Mouse (Mus musculus): ENCODE results near the gene Ndufa4. TPM values are rescaled to one million over a fixed set of nuclear protein-coding genes. Genes with fewer than 3 reads are reported as not detected.

Ndufa4 gene
- polyA plus RNA-seq, 1 experiment = 728 TPM

DNA sequence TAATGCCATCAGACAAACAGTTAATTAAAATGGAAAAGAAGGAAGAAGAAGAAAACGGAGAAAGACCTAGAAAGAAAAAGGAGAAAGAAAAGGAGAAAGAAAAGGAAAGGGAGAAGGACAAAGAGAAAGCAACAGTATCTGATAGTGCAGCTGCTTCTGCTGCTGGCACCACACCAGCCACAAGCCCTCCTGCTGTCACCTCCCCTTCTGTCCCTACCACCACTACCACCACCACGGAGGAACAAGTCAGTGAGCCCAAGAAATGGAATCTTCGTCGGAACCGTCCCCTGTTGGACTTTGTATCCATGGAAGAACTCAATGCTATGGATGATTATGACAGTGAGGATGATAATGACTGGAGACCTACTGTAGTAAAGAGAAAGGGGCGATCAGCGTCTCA lies 26.1 kb upstream of the Ndufa4 start:
- Histone ChIP-seq H3K4me3 (no peak overlapping the region), H3ac (ENCODE audit: control insufficient read depth, insufficient read length) (no peak overlapping the region), H3K27me3 (ENCODE audit: control insufficient read depth, insufficient read depth, insufficient read length) (no peaks in the 10 kb centered on the region), H3K36me3 (ENCODE audit: control insufficient read depth, insufficient read depth) (peaks cover 7% of the 10 kb centered on the region), H3K4me2 (ENCODE audit: low read depth) (no peak overlapping the region), H3K79me2 (ENCODE audit: control insufficient read depth, insufficient read depth) (peaks cover 47% of the 10 kb centered on the region)
- TF ChIP-seq REST (IDR thresholded peaks at IDR 0.05; ENCODE audit: insufficient read depth, insufficient read length) = no peak
- TF ChIP-seq SRF (IDR thresholded peaks at IDR 0.05; ENCODE audit: control insufficient read depth, insufficient read length, low read depth) = no peak
- no peak for TF ChIP-seq TCF12 (IDR thresholded peaks at IDR 0.05; ENCODE audit: insufficient read depth, poor library complexity, severe bottlenecking)
- no peak for TF ChIP-seq USF1 (IDR thresholded peaks at IDR 0.05; ENCODE audit: low read depth)
- no peak for TF ChIP-seq POLR2AphosphoS2 (IDR thresholded peaks at IDR 0.05; ENCODE audit: insufficient read length, low read depth)
- TF ChIP-seq TCF3 (IDR thresholded peaks at IDR 0.05; ENCODE audit: insufficient read length, low read depth) = no peak
- no peak for TF ChIP-seq E2F4 (IDR thresholded peaks at IDR 0.05; ENCODE audit: insufficient read depth)
- TF ChIP-seq MYOD1 (IDR thresholded peaks at IDR 0.05; ENCODE audit: control insufficient read depth in 1 of 3, insufficient read length in 2 of 3, low read depth in 2 of 3) = no peak

DNA sequence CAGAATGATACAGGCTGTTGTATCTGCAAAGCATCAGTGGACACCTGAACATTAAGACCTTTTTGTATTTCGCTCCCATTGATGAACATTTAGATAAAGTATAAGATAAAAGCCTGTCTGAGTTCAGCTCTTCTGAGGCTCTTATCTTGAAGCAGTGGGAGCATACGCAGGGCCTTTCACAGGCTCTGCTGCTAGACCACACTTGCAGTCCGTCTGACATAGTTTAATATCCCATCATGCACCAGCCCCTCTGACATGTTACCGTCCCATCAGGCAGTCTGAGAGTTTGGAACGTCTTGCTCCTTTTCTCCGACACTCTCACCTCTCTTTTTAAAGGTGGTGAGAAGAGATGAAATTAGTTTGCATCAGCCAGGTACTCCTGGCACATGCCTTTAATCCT lies 20.2 kb upstream of the Ndufa4 start:
- TF ChIP-seq REST (IDR thresholded peaks at IDR 0.05; ENCODE audit: insufficient read depth, insufficient read length) = no peak
- no peak for TF ChIP-seq POLR2AphosphoS2 (IDR thresholded peaks at IDR 0.05; ENCODE audit: insufficient read length, low read depth)
- TF ChIP-seq TCF3 (IDR thresholded peaks at IDR 0.05; ENCODE audit: insufficient read length, low read depth) = no peak
- TF ChIP-seq MAX (IDR thresholded peaks at IDR 0.05; ENCODE audit: low read depth) = no peak
- TF ChIP-seq TCF12 (IDR thresholded peaks at IDR 0.05; ENCODE audit: insufficient read depth, poor library complexity, severe bottlenecking) = no peak
- TF ChIP-seq CEBPB (IDR thresholded peaks at IDR 0.05; ENCODE audit: insufficient read depth, poor library complexity, severe bottlenecking) = no peak
- no peak for TF ChIP-seq USF1 (IDR thresholded peaks at IDR 0.05; ENCODE audit: low read depth)
- TF ChIP-seq MYOG (IDR thresholded peaks at IDR 0.05; ENCODE audit: control insufficient read depth in 1 of 3, insufficient read depth in 1 of 3, insufficient read length in 2 of 3, low read depth in 2 of 3) = no peak
- no peak for TF ChIP-seq SRF (IDR thresholded peaks at IDR 0.05; ENCODE audit: control insufficient read depth, insufficient read length, low read depth)
- TF ChIP-seq E2F4 (IDR thresholded peaks at IDR 0.05; ENCODE audit: insufficient read depth) = no peak
- TF ChIP-seq POLR2A (IDR thresholded peaks at IDR 0.05; ENCODE audit: insufficient read length, low read depth) = no peak
- no peak for TF ChIP-seq MYOD1 (IDR thresholded peaks at IDR 0.05; ENCODE audit: control insufficient read depth in 1 of 3, insufficient read length in 2 of 3, low read depth in 2 of 3)
- Histone ChIP-seq H3K79me2 (ENCODE audit: control insufficient read depth, insufficient read depth) (peaks cover 48% of the 10 kb centered on the region), H3K4me3 (no peak overlapping the region), H3K27me3 (ENCODE audit: control insufficient read depth, insufficient read depth, insufficient read length) (no peaks in the 10 kb centered on the region), H3K4me2 (ENCODE audit: low read depth) (no peak overlapping the region), H3ac (ENCODE audit: control insufficient read depth, insufficient read length) (no peak overlapping the region), H3K36me3 (ENCODE audit: control insufficient read depth, insufficient read depth) (no peaks in the 10 kb centered on the region)

DNA sequence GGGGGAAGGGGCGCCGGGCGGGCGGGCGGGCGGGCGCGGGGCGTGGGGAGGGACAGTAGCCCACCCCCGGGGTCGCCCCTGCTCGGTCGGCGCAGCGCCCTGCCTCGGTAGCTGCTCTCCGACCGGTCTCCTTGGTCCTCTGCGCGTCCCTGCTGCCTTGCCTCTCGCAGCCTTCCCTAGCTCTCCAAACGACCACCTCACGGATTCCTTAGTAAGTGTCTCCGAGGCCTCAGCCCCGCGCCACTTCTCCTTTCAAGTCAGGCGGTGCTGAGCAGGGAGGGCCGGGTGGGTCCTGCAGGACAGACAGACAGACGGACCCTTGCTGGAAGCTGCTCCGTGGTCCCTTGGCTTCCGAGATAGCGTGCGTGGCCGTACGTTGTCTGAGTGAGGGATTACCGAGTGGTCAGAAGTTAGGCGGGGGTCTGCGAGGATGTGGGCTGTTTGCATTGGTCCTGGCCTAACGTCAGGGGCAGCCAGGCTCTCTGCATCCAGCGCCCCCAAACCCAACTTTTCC lies 18.8 kb upstream of the Ndufa4 start:
- peak overlapping the region; percentile 85 for H3K4me3 ChIP-seq
- TF ChIP-seq POLR2A (IDR thresholded peaks at IDR 0.05; ENCODE audit: insufficient read length, low read depth) (peak; percentile 47), POLR2AphosphoS2 (IDR thresholded peaks at IDR 0.05; ENCODE audit: insufficient read length, low read depth) (no peak)
- peak overlapping the region; percentile 87 for H3K4me2 ChIP-seq (ENCODE audit: low read depth)
- H3K27me3 ChIP-seq (ENCODE audit: control insufficient read depth, insufficient read depth, insufficient read length) = no peaks in the 10 kb centered on the region
- peak overlapping the region; percentile 85 for H3ac ChIP-seq (ENCODE audit: control insufficient read depth, insufficient read length)
- peaks cover 39% of the 10 kb centered on the region for H3K79me2 ChIP-seq (ENCODE audit: control insufficient read depth, insufficient read depth)
- no peaks in the 10 kb centered on the region for H3K36me3 ChIP-seq (ENCODE audit: control insufficient read depth, insufficient read depth)

DNA sequence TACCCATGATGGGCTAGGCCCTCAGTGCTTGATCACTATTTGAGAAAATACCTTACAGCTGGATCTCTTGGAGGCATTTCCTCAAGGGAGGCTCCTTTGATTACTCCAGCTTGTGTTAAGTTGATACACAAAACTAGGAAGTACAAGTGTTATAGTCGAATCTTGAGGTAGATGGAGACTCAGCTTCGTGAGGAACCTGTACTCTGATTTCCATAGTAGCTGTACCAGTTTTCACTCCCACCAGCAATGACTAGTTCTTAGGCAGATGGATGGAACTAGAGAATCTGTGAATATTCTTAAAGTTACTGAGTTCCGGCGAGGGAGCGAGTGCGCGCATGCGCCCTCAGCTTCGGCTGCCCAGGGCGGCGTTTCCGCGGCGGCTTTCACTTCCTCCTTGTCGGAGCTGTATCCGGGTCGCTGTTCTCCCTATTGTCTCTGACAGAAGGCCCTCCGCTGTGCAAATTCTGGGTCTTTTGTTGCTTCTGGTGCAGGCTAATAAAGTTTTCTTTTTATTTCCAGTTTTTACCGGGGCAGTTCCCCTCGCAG lies 18.3 kb upstream of the Ndufa4 start:
- H3K79me2 ChIP-seq (ENCODE audit: control insufficient read depth, insufficient read depth) = peaks cover 34% of the 10 kb centered on the region

DNA sequence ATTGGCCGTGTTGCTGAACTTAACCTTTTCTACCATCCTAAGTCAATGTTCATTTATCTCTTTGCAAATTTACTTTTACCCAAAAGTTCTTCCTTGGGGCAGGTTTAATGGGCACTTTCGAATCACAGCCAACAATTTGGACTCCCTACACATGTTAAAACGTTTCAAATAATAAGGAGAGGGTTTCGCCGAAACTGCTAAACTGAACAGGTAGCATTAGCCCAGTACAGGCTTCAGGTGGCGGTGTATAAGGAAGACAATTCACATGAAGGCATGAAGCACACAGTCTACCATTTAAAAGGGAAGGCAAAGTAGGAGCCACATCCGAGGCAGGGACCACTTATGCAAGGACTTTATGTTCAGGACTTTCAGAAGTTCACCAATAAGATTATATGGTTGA lies 873 bp upstream of the Ndufa4 start:
- peaks cover 16% of the 10 kb centered on the region for H3K36me3 ChIP-seq (ENCODE audit: control insufficient read depth, insufficient read depth)
- H3K27me3 ChIP-seq (ENCODE audit: control insufficient read depth, insufficient read depth, insufficient read length) = no peaks in the 10 kb centered on the region
- H3ac ChIP-seq (ENCODE audit: control insufficient read depth, insufficient read length) = no peak overlapping the region
- peaks cover 39% of the 10 kb centered on the region for H3K79me2 ChIP-seq (ENCODE audit: control insufficient read depth, insufficient read depth)
- H3K4me3 ChIP-seq = peak overlapping the region; percentile 94
- TF ChIP-seq TCF3 (IDR thresholded peaks at IDR 0.05; ENCODE audit: insufficient read length, low read depth) = no peak
- no peak for TF ChIP-seq POLR2AphosphoS2 (IDR thresholded peaks at IDR 0.05; ENCODE audit: insufficient read length, low read depth)
- no peak for TF ChIP-seq CEBPB (IDR thresholded peaks at IDR 0.05; ENCODE audit: insufficient read depth, poor library complexity, severe bottlenecking)
- no peak for TF ChIP-seq E2F4 (IDR thresholded peaks at IDR 0.05; ENCODE audit: insufficient read depth)
- no peak for TF ChIP-seq SRF (IDR thresholded peaks at IDR 0.05; ENCODE audit: control insufficient read depth, insufficient read length, low read depth)
- no peak for TF ChIP-seq MYOD1 (IDR thresholded peaks at IDR 0.05; ENCODE audit: control insufficient read depth in 1 of 3, insufficient read length in 2 of 3, low read depth in 2 of 3)
- no peak for TF ChIP-seq MAX (IDR thresholded peaks at IDR 0.05; ENCODE audit: low read depth)
- no peak for TF ChIP-seq REST (IDR thresholded peaks at IDR 0.05; ENCODE audit: insufficient read depth, insufficient read length)
- TF ChIP-seq POLR2A (IDR thresholded peaks at IDR 0.05; ENCODE audit: insufficient read length, low read depth) = no peak
- no peak for TF ChIP-seq TCF12 (IDR thresholded peaks at IDR 0.05; ENCODE audit: insufficient read depth, poor library complexity, severe bottlenecking)
- no peak for TF ChIP-seq MYOG (IDR thresholded peaks at IDR 0.05; ENCODE audit: control insufficient read depth in 1 of 3, insufficient read depth in 1 of 3, insufficient read length in 2 of 3, low read depth in 2 of 3)
- H3K4me2 ChIP-seq (ENCODE audit: low read depth) = peak overlapping the region; percentile 94

More for the DNA sequence above, 18.3 kb upstream of the Ndufa4 start:
- H3K36me3 ChIP-seq (ENCODE audit: control insufficient read depth, insufficient read depth) = no peaks in the 10 kb centered on the region
- H3K4me2 ChIP-seq (ENCODE audit: low read depth) = peak overlapping the region; percentile 86
- H3K4me3 ChIP-seq = peak overlapping the region; percentile 85
- TF ChIP-seq POLR2A (IDR thresholded peaks at IDR 0.05; ENCODE audit: insufficient read length, low read depth) (peak; percentile 59), E2F4 (IDR thresholded peaks at IDR 0.05; ENCODE audit: insufficient read depth) (no peak), POLR2AphosphoS2 (IDR thresholded peaks at IDR 0.05; ENCODE audit: insufficient read length, low read depth) (peak; percentile 58)
- H3ac ChIP-seq (ENCODE audit: control insufficient read depth, insufficient read length) = peak overlapping the region; percentile 85
- no peaks in the 10 kb centered on the region for H3K27me3 ChIP-seq (ENCODE audit: control insufficient read depth, insufficient read depth, insufficient read length)
